Mouse (Mus musculus): ENCODE data around the gene Ccnyl1. TPM values are rescaled to one million over a fixed set of nuclear protein-coding genes. Genes with fewer than 3 reads are reported as not detected.

The Ccnyl1 gene
- polyA plus RNA-seq, 1 experiment from 2014 or later, result 0.61 TPM

DNA sequence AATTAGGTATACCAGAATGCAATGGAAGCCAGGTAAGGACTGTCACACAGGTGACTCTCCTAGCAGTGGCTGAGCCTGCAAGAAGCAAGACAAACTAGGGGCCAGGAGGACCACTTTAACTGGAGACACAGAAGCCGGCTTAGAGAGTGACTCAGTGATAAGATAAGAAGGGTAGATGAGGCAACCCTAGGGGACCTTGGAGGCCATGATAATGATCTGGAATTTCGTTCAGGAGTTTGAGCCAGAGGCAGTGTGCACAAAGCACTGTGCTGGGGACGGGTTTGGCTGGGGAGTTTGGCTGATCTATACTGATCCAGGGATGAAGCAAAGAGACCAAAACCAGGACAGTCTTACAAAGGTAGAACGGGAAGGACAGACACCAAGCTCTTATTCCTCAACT lies 71.4 kb downstream of the Ccnyl1 start:
- Histone ChIP-seq H3K9ac (ENCODE audit: low read depth, low read length) (no peak overlapping the region), H3K27ac (ENCODE audit: low read length) (no peak overlapping the region), H3K4me1 (ENCODE audit: control insufficient read depth, low read depth, low read length) (peaks cover 2% of the 10 kb centered on the region), H3K27me3 (ENCODE audit: control insufficient read depth, insufficient read depth, low read depth, low read length) (no peaks in the 10 kb centered on the region), H3K4me3 (ENCODE audit: low read depth, low read length) (no peak overlapping the region), H3K4me2 (ENCODE audit: low read depth, low read length) (no peak overlapping the region), H3K36me3 (ENCODE audit: control insufficient read depth, insufficient read depth) (no peaks in the 10 kb centered on the region), H3K9me3 (replicated peaks; ENCODE audit: control insufficient read depth, low read length) (no peaks in the 10 kb centered on the region)
- 48% methylated on average over 4 of the region's 4 CpGs for WGBS (ENCODE audit: insufficient replicate concordance)
- no peak for ATAC-seq (ENCODE audit: low read depth)

DNA sequence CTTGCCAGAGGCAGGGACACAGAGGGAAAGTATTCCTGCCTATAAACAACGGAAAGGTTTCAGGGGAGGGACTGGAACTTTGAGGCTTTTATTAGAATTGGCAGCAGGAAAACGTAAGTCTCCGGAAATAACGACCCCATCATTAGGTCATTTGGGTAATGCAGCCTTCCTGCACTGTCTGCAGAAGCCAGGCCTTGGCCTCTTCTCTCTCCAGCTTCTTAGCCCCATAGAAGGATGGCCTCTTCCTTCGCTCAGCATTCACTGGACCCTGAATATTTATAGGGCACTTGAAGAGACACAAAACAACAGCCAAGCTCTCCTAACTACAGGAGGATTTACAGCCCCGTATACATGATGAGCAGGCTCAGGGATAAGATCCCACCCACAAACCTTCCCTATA lies 79.9 kb downstream of the Ccnyl1 start:
- 27% methylated on average over 6 of the region's 6 CpGs for WGBS (ENCODE audit: insufficient replicate concordance)

DNA sequence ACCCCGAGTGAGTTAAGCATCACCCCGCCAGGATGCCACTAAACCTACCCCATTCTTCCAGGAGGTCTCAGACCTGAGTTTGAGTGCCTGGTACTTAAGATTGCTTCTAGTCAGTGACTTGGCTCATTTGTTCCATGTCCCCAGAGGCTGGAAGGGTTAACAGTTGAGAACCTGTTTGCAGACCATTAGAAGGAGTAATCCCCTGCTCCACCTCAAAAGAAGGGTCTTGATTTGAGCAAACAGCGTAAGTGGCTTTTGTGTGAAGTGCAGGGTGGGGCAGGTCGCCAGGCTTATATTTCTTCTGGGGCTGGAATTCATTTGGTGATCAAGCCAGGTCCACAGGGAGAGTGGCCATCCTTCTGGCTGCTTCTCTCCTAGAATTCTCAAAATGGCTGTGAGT lies 83.0 kb downstream of the Ccnyl1 start:
- Histone ChIP-seq H3K9me3 (replicated peaks; ENCODE audit: control insufficient read depth, low read length) (no peaks in the 10 kb centered on the region), H3K27me3 (ENCODE audit: control insufficient read depth, insufficient read depth, low read depth, low read length) (no peaks in the 10 kb centered on the region), H3K27ac (ENCODE audit: low read length) (no peak overlapping the region), H3K36me3 (ENCODE audit: control insufficient read depth, insufficient read depth) (no peaks in the 10 kb centered on the region), H3K9ac (ENCODE audit: low read depth, low read length) (no peak overlapping the region), H3K4me2 (ENCODE audit: low read depth, low read length) (no peak overlapping the region), H3K4me1 (ENCODE audit: control insufficient read depth, low read depth, low read length) (no peaks in the 10 kb centered on the region), H3K4me3 (ENCODE audit: low read depth, low read length) (no peak overlapping the region)
- 71% methylated on average over 4 of the region's 4 CpGs for WGBS (ENCODE audit: insufficient replicate concordance)
- ATAC-seq (ENCODE audit: low read depth), result no peak

More for the DNA sequence above, 79.9 kb downstream of the Ccnyl1 start:
- no peaks in the 10 kb centered on the region for H3K4me1 ChIP-seq (ENCODE audit: control insufficient read depth, low read depth, low read length)
- H3K9me3 ChIP-seq (replicated peaks; ENCODE audit: control insufficient read depth, low read length), result no peaks in the 10 kb centered on the region
- no peak overlapping the region for H3K4me3 ChIP-seq (ENCODE audit: low read depth, low read length)
- H3K27ac ChIP-seq (ENCODE audit: low read length), result no peak overlapping the region
- no peaks in the 10 kb centered on the region for H3K27me3 ChIP-seq (ENCODE audit: control insufficient read depth, insufficient read depth, low read depth, low read length)
- no peak overlapping the region for H3K9ac ChIP-seq (ENCODE audit: low read depth, low read length)
- no peak for ATAC-seq (ENCODE audit: low read depth)
- no peaks in the 10 kb centered on the region for H3K36me3 ChIP-seq (ENCODE audit: control insufficient read depth, insufficient read depth)
- H3K4me2 ChIP-seq (ENCODE audit: low read depth, low read length), result no peak overlapping the region

Other genes starting within 250 kb of the Ccnyl1 start
- 10.9 and 11.7 TPM in 2 replicates for gene Creb1, start 157.8 kb upstream of the Ccnyl1 start, polyA plus RNA-seq (2015; fragmentation: Nextera tagmentation; extraction: Ambion mirVana)
- gene Mettl21a, start 73.2 kb upstream of the Ccnyl1 start, polyA plus RNA-seq (2015; fragmentation: Nextera tagmentation; extraction: Ambion mirVana), result 6.3 and 6.6 TPM in 2 replicates
- 1.9 and 2.2 TPM in 2 replicates for gene Fzd5, start 47.3 kb downstream of the Ccnyl1 start, polyA plus RNA-seq (2015; fragmentation: Nextera tagmentation; extraction: Ambion mirVana)